Mouse (Mus musculus) G1E (cell line): Measurements from ENCODE around the gene Cd3eap.

Experiments
- CTCF ChIP-seq: IDR thresholded peaks from 2 replicates; pipeline ENCODE4 v1.5.1; 2012; ENCODE audit warnings: low read depth, low read length, inconsistent platforms, mixed read lengths
- GATA1 ChIP-seq: IDR thresholded peaks from 2 replicates; pipeline ENCODE4 v1.6.1; 2012; ENCODE audit warnings: borderline replicate concordance, low read length, inconsistent platforms, mixed read lengths
- POLR2AphosphoS5 ChIP-seq: IDR thresholded peaks from 2 replicates; pipeline ENCODE4 v1.6.1; 2012; ENCODE audit warnings: low read depth, low read length, inconsistent platforms; ENCODE audit not compliant: insufficient replicate concordance
- TAL1 ChIP-seq: conservative IDR thresholded peaks from 2 replicates; pipeline ENCODE4 v1.6.1; 2012; ENCODE audit warnings: low read depth, low read length, inconsistent platforms, mixed read lengths

- TF ChIP-seq CTCF, result no peak
- no peak for TF ChIP-seq POLR2AphosphoS5
- TF ChIP-seq GATA1, result no peak
- TF ChIP-seq TAL1, result no peak
These were observed 50.6 kb downstream of the Cd3eap start for GRCm38 (mm10) chr7:19308454-19309277.
